Mouse (Mus musculus) brain, embryonic 14.5 days (tissue): ENCODE results near the gene Strn3.

ENCODE experiments used
- CTCF ChIP-seq: fragments of 200-500 bp; IDR thresholded peaks from 2 replicates; pipeline ENCODE4 v1.5.1; 2012; ENCODE audit warnings: inconsistent platforms, mild to moderate bottlenecking, moderate library complexity, borderline replicate concordance; ENCODE audit not compliant: insufficient read depth, insufficient read length; ENCODE audit errors: extremely low read depth
- POLR2A ChIP-seq: fragments of 200-500 bp; IDR thresholded peaks from 2 replicates; pipeline ENCODE4 v1.6.1; 2012; ENCODE audit warnings: mild to moderate bottlenecking, inconsistent platforms, borderline replicate concordance; ENCODE audit not compliant: poor library complexity, insufficient read depth, insufficient read length, severe bottlenecking; ENCODE audit errors: extremely low read depth

GRCm38 (mm10) chr12:51663908-51664307 lies 27.8 kb downstream of the Strn3 start:
- TF ChIP-seq POLR2A, result no peak
- no peak for TF ChIP-seq CTCF
